Mouse (Mus musculus): ENCODE results near the gene Vmn1r13. TPM values are rescaled to one million over a fixed set of nuclear protein-coding genes. Genes with fewer than 3 reads are reported as not detected.
"Not testable (repeated sequence)": the region's sequence is repeated elsewhere in the genome, so short reads cannot be mapped to it uniquely, and the experiment has no call there.

Vmn1r13 gene
- not detected in 2 replicates for polyA plus RNA-seq (2014; fragmentation: Nextera tagmentation; extraction: Ambion mirVana)

- H3K4me3 ChIP-seq (ENCODE audit: low read depth, low read length); H3K4me1 ChIP-seq (replicated peaks; ENCODE audit: control insufficient read depth, insufficient read depth, low read length); H3K27me3 ChIP-seq (ENCODE audit: control insufficient read depth, insufficient read depth, low read length); ATAC-seq (replicated peaks; ENCODE audit: low FRiP score); H3K9ac ChIP-seq (ENCODE audit: low read length); H3K27ac ChIP-seq (ENCODE audit: low read depth, low read length); H3K9me3 ChIP-seq (ENCODE audit: control insufficient read depth, low read length); H3K4me2 ChIP-seq (ENCODE audit: low read depth, low read length, severe bottlenecking); DNase-seq (ENCODE audit: low spot score); H3K36me3 ChIP-seq (ENCODE audit: control insufficient read depth, insufficient read depth, low read length): not testable (repeated sequence)
- 89% methylated on average over 1 of the region's 1 CpGs for WGBS
These were observed at the start of gene Vmn1r13 for GRCm38 (mm10) chr6:57202990-57203389. Gene Vmn1r13, plus strand, starts transcription at chr6:57203290.

GRCm38 (mm10) chr6:57156619-57157018 lies 46.5 kb upstream of the Vmn1r13 start, which contains the start of gene Vmn1r12:
Gene Vmn1r12, plus strand, starts transcription at chr6:57156919.
- no peak within 1 kb of the TSS for H3K4me2 ChIP-seq (ENCODE audit: low read depth, low read length, severe bottlenecking)
- no peak within 1 kb of the TSS for H3K9ac ChIP-seq (ENCODE audit: low read length)
- WGBS, result 86% methylated on average over 2 of the region's 2 CpGs
- no peaks in the 10 kb centered on the region for H3K27me3 ChIP-seq (ENCODE audit: control insufficient read depth, insufficient read depth, low read length)
- no peak within 1 kb of the TSS for H3K4me3 ChIP-seq (ENCODE audit: low read depth, low read length)
- ATAC-seq (replicated peaks; ENCODE audit: low FRiP score), result no peak
- H3K4me1 ChIP-seq (replicated peaks; ENCODE audit: control insufficient read depth, insufficient read depth, low read length), result no peaks in the 10 kb centered on the region
- DNase-seq (ENCODE audit: low spot score), result no peak
- H3K9me3 ChIP-seq (ENCODE audit: control insufficient read depth, low read length), result no peaks in the 10 kb centered on the region
- no peak within 1 kb of the TSS for H3K27ac ChIP-seq (ENCODE audit: low read depth, low read length)
- H3K36me3 ChIP-seq (ENCODE audit: control insufficient read depth, insufficient read depth, low read length), result no peaks in the 10 kb centered on the region

GRCm38 (mm10) chr6:57190016-57190415 lies 13.1 kb upstream of the Vmn1r13 start:
- H3K27ac ChIP-seq (ENCODE audit: low read depth, low read length); ATAC-seq (replicated peaks; ENCODE audit: low FRiP score); H3K4me1 ChIP-seq (replicated peaks; ENCODE audit: control insufficient read depth, insufficient read depth, low read length); H3K4me2 ChIP-seq (ENCODE audit: low read depth, low read length, severe bottlenecking); H3K36me3 ChIP-seq (ENCODE audit: control insufficient read depth, insufficient read depth, low read length); H3K27me3 ChIP-seq (ENCODE audit: control insufficient read depth, insufficient read depth, low read length); DNase-seq (ENCODE audit: low spot score); H3K9ac ChIP-seq (ENCODE audit: low read length); H3K9me3 ChIP-seq (ENCODE audit: control insufficient read depth, low read length); H3K4me3 ChIP-seq (ENCODE audit: low read depth, low read length): not testable (repeated sequence)
- 56% methylated on average over 3 of the region's 3 CpGs for WGBS

- Histone ChIP-seq H3K9ac (ENCODE audit: low read length) (no peak within 1 kb of the TSS), H3K4me2 (ENCODE audit: low read depth, low read length, severe bottlenecking) (no peak within 1 kb of the TSS), H3K27ac (ENCODE audit: low read depth, low read length) (no peak within 1 kb of the TSS), H3K4me1 (replicated peaks; ENCODE audit: control insufficient read depth, insufficient read depth, low read length) (no peaks in the 10 kb centered on the region), H3K4me3 (ENCODE audit: low read depth, low read length) (no peak within 1 kb of the TSS), H3K36me3 (ENCODE audit: control insufficient read depth, insufficient read depth, low read length) (no peaks in the 10 kb centered on the region), H3K9me3 (ENCODE audit: control insufficient read depth, low read length) (no peaks in the 10 kb centered on the region), H3K27me3 (ENCODE audit: control insufficient read depth, insufficient read depth, low read length) (no peaks in the 10 kb centered on the region)
- ATAC-seq (replicated peaks; ENCODE audit: low FRiP score) (no peak), DNase-seq (ENCODE audit: low spot score) (no peak)
- 91% methylated on average over 3 of the region's 3 CpGs for WGBS
These were observed 28.3 kb downstream of the Vmn1r13 start, which contains the start of gene Vmn1r14 for GRCm38 (mm10) chr6:57231386-57231785. Gene Vmn1r14, plus strand, starts transcription at chr6:57231686.

- Histone ChIP-seq H3K4me3 (ENCODE audit: low read depth, low read length) (no peak within 1 kb of the TSS), H3K4me2 (ENCODE audit: low read depth, low read length, severe bottlenecking) (no peak within 1 kb of the TSS), H3K27ac (ENCODE audit: low read depth, low read length) (no peak within 1 kb of the TSS), H3K9me3 (ENCODE audit: control insufficient read depth, low read length) (no peaks in the 10 kb centered on the region), H3K4me1 (replicated peaks; ENCODE audit: control insufficient read depth, insufficient read depth, low read length) (no peaks in the 10 kb centered on the region), H3K36me3 (ENCODE audit: control insufficient read depth, insufficient read depth, low read length) (no peaks in the 10 kb centered on the region), H3K9ac (ENCODE audit: low read length) (no peak within 1 kb of the TSS), H3K27me3 (ENCODE audit: control insufficient read depth, insufficient read depth, low read length) (no peaks in the 10 kb centered on the region)
- no peak for DNase-seq (ENCODE audit: low spot score)
- WGBS, result 80% methylated on average over 1 of the region's 1 CpGs
- no peak for ATAC-seq (replicated peaks; ENCODE audit: low FRiP score)
These were observed 54.6 kb downstream of the Vmn1r13 start, which contains the start of gene Vmn1r15 for GRCm38 (mm10) chr6:57257652-57258051. Gene Vmn1r15, plus strand, starts transcription at chr6:57257952.

- Histone ChIP-seq H3K27ac (ENCODE audit: low read depth, low read length) (no peak overlapping the region), H3K36me3 (ENCODE audit: control insufficient read depth, insufficient read depth, low read length) (no peaks in the 10 kb centered on the region), H3K4me2 (ENCODE audit: low read depth, low read length, severe bottlenecking) (no peak overlapping the region), H3K9ac (ENCODE audit: low read length) (no peak overlapping the region), H3K4me1 (replicated peaks; ENCODE audit: control insufficient read depth, insufficient read depth, low read length) (no peaks in the 10 kb centered on the region), H3K27me3 (ENCODE audit: control insufficient read depth, insufficient read depth, low read length) (no peaks in the 10 kb centered on the region), H3K9me3 (ENCODE audit: control insufficient read depth, low read length) (no peaks in the 10 kb centered on the region), H3K4me3 (ENCODE audit: low read depth, low read length) (no peak overlapping the region)
- DNase-seq (ENCODE audit: low spot score) (no peak), ATAC-seq (replicated peaks; ENCODE audit: low FRiP score) (no peak)
- 88% methylated on average over 2 of the region's 2 CpGs for WGBS
These were observed 57.9 kb downstream of the Vmn1r13 start for GRCm38 (mm10) chr6:57260990-57261389.

Other genes starting within 250 kb of the Vmn1r13 start
- gene Vmn1r5, start 233.0 kb upstream of the Vmn1r13 start, polyA plus RNA-seq (2014; fragmentation: Nextera tagmentation; extraction: Ambion mirVana), result not detected in 2 replicates
- gene Vmn1r6, start 206.0 kb upstream of the Vmn1r13 start, polyA plus RNA-seq (2014; fragmentation: Nextera tagmentation; extraction: Ambion mirVana), result not detected in 2 replicates
- gene Vmn1r7, start 178.0 kb upstream of the Vmn1r13 start, polyA plus RNA-seq (2014; fragmentation: Nextera tagmentation; extraction: Ambion mirVana), result not detected in 2 replicates
- gene Vmn1r8, start 171.0 kb upstream of the Vmn1r13 start, polyA plus RNA-seq (2014; fragmentation: Nextera tagmentation; extraction: Ambion mirVana), result not detected in 2 replicates
- not detected in 2 replicates for gene Vmn1r9, start 136.5 kb upstream of the Vmn1r13 start, polyA plus RNA-seq (2014; fragmentation: Nextera tagmentation; extraction: Ambion mirVana)
- not detected in 2 replicates for gene Vmn1r10, start 93.8 kb upstream of the Vmn1r13 start, polyA plus RNA-seq (2014; fragmentation: Nextera tagmentation; extraction: Ambion mirVana)
- not detected in 2 replicates for gene Vmn1r11, start 69.8 kb upstream of the Vmn1r13 start, polyA plus RNA-seq (2014; fragmentation: Nextera tagmentation; extraction: Ambion mirVana)
- gene Vmn1r12, start 46.4 kb upstream of the Vmn1r13 start, polyA plus RNA-seq (2014; fragmentation: Nextera tagmentation; extraction: Ambion mirVana), result not detected in 2 replicates
- gene Vmn1r14, start 28.4 kb downstream of the Vmn1r13 start, polyA plus RNA-seq (2014; fragmentation: Nextera tagmentation; extraction: Ambion mirVana), result not detected in 2 replicates
- gene Vmn1r15, start 54.7 kb downstream of the Vmn1r13 start, polyA plus RNA-seq (2014; fragmentation: Nextera tagmentation; extraction: Ambion mirVana), result not detected in 2 replicates
- not detected in 2 replicates for gene Vmn1r16, start 126.2 kb downstream of the Vmn1r13 start, polyA plus RNA-seq (2014; fragmentation: Nextera tagmentation; extraction: Ambion mirVana)
- gene Vmn1r17, start 160.4 kb downstream of the Vmn1r13 start, polyA plus RNA-seq (2014; fragmentation: Nextera tagmentation; extraction: Ambion mirVana), result not detected in 2 replicates
- not detected in 2 replicates for gene Vmn1r18, start 192.5 kb downstream of the Vmn1r13 start, polyA plus RNA-seq (2014; fragmentation: Nextera tagmentation; extraction: Ambion mirVana)
- gene Vmn1r19, start 200.5 kb downstream of the Vmn1r13 start, polyA plus RNA-seq (2014; fragmentation: Nextera tagmentation; extraction: Ambion mirVana), result not detected in 2 replicates
- gene Vmn1r20, start 225.6 kb downstream of the Vmn1r13 start, polyA plus RNA-seq (2014; fragmentation: Nextera tagmentation; extraction: Ambion mirVana), result not detected in 2 replicates